Mouse (Mus musculus) embryo, embryonic 10.5 days (tissue): Measurements from ENCODE around the gene Plxdc1.

Source experiments
- DNase-seq: peaks from one replicate; pipeline ENCODE4 v3.0.0-alpha.2; 2015; ENCODE audit warnings: low spot score

Plxdc1 gene

DNA sequence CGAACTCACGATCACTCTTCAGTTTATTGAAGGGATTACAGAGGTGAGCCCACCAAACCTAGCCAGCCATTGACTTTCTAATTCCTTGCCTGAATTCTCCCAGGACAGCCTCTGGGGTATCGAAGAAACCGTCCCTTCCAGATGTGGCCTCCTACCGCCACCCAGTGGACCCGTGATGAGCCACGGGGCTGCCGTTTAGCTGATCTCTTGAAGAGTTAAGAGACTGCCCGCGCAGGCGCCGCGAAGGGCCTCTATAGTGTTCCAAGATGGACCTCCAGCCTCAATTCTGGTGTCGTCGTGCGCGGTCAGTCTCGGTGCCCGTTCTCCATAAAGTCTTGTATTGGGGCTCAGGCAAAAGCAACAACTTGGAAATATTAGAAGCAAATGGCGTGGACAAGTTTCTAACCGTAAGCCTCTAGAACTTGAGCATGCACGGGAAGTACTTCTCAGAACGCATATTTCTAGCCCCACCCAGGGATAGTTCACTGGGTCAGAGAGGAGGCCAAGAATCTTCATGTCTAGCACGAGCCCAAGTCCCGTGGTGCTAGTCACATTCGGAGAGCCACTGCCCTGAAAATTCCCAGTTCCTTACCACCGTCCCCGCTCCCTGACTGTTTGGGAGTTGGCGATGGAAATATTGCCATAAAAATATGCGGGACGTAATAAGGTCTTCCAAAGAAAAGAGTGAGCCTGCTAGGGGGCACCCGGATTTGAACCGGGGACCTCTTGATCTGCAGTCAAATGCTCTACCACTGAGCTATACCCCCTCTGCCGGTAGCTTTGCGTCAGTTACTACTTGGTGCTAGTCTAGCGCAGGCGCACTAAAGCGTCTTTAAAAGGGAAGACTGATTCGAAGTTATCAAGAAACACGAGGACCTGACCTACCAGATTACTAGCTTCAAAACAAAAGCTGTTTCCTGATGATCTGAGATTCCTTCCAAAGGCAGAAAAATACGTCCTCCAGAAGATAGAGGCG, 1.6 kb upstream of the Plxdc1 start:
- DNase-seq, result peak; percentile 99

DNA sequence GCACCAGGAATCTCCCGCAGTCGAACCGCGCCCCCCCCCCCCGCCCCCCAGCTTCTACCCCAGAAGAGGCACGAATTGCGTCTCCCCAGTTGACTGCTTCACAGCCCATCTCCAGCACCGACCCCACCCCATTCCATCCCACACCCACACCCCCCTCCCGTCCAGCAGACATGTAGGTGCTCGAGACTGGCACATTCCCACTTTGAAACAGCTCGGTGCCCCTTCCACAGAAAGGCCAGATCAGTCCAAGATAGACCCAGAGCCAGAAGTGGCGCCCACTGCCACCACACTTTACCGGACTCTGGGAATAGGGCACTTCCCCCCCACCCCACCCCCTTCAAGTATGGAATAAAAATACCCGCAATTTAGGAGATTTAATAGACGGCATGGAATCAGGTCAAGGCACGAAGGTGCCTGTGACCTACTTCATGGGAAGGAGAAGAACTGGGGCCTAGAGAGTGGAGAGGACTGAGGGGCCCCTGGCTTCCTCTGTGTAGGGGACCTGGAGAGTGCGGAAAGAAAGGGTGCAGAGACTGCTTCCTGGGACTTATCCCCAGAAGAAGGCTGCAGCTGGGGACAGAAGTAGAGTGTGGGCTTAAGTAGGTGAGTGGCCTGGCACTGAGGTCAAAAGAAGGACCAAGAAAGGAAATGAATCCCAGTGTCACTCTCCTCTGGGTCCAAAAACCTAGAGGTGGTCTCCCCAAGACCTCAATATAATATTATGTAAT, 658 bp upstream of the Plxdc1 start:
- DNase-seq, result peak; percentile 18

DNA sequence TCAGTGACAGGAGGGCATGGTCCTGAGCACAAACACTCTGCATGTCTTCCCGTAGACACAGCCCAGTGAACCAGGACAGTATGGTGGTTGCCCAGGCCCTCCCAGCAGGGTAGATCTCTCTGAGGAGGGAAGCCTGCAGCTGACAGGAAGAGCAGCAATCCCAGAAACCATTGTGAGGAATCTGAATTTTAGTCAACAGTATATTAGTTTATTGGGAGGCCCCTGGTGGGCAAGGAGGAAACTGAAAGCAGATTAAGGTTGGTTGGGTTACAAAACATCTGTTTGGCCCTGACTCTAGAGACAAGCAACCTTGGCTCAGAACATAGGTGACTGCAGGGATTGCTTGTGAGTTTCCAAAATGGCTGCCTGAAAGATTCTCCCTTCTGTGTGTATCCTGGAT, 2.3 kb downstream of the Plxdc1 start:
- no peak for DNase-seq

DNA sequence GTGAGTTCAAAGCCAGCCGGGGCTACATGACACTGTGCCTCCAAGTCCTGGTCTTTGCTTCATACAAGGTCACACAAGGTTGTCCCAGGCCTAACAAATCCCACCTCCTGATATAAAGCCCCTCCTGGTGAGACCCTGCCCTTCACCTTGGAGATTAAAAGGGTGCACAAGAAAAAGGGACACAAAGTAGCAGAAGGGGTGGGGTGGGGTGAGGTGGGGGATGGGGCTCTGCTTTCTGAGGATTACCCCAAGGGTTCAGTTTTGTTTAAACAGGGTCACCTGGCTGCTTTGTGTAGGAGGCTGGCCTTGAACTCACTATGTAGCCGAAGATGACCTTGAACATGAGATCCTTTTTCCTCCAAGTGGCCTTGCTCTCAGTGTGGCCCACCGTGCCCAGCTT, 2.7 kb downstream of the Plxdc1 start:
- no peak for DNase-seq

DNA sequence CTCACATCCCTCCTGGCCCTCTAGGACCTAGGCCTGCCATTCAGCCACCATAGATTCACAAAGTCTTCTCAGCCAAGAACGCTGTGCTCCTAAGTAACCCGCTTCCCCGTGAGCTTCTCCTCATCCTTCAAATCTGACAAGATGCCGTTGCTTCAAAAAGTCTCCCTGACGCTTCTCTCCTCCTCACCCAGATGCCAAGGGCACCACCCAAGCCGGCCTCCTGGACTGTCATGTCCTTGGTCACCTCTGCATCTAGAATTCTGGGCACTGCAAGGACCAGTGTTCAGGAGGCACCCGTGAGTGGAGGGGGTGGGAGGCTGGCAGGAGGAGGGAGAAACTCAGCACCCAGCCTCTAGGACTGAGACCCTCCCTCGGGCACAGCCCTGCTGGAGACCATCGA, 3.5 kb downstream of the Plxdc1 start:
- DNase-seq, result no peak

DNA sequence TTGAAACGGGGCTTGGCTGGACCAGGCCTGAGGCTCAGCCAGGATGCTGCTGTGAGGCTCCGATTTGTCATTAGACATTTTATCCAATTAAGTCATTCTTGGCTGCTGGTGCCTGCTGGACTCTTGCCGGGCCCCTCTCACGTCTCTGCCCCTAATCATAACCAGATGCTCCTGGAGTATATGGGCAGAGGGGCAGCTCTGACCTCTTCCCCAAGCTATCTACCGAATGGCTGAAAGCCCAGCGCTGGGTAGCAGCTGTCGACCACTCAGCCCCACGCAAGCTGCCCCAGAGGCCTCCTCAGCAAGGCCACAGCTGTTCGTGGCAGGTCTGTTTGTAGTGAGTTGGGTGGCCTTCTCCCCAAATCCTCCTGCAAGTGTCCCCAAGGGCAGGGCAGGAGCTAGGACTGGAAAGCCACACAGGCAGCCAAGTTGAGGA, 5.7 kb downstream of the Plxdc1 start:
- DNase-seq, result peak; percentile 62

DNA sequence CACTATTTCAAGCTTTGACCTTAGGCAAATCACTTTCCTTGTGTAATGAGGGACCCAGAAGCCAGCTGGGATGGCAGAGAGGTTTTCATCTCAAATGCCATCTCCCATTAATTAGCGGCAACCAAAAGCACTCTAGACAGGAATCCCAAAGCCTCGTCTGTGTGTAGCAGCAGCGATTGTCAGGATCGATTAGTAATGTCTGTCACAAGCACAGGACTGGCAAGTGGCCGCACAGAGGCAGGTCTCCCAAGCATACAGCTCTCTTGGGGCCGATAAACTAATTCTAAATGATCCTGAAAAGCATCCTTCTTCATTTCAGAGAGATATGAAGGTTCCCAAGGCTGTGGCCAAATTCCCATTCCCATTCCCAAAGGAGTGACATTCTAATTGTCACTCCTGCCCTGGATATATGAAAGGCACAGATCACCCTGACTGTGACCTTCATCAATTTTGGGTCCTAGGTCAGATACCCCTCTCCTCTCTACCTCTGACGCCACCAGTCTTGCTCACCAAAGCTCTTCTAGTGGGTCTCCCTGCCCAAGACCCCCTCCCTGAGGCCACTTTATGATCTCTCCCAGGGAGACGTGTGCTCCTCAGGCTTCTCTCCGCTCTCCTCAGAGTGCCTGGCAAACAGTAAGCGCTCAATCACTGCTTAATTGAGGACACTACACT, 6.3 kb downstream of the Plxdc1 start:
- DNase-seq, result no peak

DNA sequence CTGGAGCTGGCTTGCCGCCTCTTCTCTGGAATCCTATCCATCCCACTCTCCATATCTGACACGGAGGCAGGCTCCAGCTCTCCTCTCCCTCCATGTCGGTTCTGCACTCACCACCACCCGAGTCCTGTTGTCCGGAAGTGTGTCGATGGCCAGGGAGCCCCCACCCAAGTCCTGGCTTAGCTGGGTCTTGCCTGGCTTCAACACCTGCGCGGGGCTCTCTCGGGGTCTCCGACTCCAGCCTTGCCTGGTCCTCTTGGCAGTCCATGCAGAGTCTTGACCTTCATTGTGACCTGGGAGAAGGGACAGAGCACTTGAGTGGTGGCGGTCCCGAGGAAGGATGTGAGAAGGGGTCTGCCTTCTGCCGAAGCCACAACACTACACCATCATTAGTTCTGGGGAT, 7.9 kb downstream of the Plxdc1 start:
- DNase-seq, result no peak

DNA sequence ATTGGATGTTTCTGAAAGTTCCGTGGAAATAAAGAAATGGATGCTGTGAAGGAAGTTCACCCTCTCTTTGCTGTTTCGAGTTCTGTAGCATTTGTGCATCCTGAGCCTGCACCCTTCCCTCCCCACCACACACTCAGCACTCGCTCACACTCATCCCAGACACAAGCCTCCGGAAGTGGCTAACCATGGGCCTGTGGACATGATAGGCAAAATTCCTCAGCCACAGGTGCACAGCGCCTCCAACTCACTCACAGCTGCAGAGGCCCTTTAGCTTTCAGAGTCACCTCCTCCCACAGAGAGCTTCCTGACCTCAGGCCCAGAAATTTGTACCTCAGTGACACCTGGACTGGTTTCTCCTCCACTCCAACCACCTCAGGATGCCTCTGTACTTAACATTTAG, 8.4 kb downstream of the Plxdc1 start:
- DNase-seq, result no peak

DNA sequence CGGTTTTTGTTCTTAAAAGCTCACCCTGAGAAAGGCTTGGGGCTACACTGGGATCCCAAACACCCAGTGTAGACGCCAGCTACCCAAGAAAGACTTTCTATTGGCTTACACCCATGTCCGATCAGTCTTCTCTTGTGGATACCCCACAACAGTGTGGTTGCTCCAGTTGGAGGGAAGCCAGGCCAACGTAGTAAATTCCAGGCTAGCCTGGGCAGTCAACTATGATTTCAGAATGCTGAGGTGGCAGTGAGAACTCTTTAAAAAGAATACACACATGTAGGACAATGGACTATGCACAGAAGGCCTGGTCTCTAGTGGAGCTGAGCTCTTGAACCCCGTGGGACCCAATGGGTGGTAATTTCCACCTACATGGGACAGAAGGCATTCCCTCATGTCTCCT, 11.5 kb downstream of the Plxdc1 start:
- DNase-seq, result no peak

DNA sequence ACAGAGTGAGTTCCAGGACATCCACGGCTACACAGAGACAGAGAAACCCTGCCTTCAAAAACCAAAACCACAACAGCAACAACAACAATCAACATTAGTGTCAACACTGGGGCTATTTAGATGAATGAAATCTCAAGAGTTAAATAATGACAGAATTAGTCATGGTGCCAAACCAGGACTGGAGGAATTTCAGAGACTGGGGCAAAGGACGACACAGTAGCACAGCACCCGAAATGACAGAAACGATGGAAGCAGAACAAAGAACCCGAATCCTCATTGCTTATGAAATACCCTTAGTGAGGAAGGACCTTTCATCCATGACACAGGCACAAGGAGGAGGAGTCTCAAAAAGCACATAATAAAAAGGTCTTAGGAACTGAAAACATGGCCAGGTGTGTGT, 12.1 kb downstream of the Plxdc1 start:
- no peak for DNase-seq

DNA sequence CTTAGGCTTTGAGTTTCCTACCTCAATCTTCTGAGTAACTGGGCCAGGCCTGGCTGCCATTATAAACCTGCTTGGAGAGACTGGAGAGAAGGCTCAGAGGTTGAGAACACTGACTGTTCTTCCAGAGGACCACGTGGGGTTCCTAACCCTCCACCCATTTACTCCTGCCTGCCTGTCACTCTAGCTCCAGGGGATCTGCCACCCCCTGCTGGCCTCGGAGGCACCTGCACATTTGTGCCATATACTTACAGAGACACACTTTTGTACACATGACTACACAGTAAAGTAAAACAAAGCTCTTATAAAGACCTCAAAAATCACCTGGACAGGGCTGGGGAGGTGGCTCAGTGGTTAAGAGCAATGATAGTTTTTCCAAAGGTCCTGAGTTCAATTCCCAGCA, 13.8 kb downstream of the Plxdc1 start:
- DNase-seq, result no peak

DNA sequence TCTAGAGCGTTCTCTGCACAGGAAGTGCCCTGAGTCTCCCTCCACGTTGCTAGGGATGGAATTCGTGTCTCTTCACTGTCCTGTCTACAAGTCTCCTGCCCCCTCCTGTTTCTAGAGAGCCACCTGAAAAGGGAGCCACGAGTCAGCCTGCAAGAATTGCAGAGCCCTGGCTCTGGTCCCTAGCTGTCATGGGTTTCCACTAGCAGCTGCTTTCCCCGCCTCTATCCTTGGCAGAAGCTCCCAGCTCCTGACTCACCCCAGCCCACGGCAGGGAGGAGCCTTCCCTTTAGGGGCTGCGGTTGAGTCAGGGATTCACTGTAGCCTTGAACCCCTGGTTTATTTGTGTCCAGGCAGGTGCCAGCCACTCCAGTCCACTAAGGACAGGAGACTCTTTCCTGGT, 15.0 kb downstream of the Plxdc1 start:
- DNase-seq, result no peak

DNA sequence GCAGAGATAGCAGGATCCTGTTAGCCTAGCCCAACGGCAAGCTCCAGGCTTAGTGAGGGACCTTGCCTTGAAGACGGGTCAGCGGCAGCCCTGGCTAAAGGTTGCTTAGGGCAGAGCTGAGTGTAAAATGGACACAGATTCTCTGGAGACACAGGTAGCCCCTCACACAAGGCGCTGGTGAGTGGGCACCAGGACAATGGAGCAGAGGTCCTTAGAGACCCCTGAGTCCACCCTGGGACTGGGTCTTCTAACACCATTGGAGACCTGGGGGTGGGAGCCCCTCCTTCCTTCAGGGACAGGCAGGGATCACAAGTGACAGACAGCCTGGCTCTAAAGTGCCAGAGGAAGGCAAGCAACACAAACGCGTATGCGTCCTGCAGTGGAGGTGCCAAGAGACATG, 15.5 kb downstream of the Plxdc1 start:
- DNase-seq, result no peak

DNA sequence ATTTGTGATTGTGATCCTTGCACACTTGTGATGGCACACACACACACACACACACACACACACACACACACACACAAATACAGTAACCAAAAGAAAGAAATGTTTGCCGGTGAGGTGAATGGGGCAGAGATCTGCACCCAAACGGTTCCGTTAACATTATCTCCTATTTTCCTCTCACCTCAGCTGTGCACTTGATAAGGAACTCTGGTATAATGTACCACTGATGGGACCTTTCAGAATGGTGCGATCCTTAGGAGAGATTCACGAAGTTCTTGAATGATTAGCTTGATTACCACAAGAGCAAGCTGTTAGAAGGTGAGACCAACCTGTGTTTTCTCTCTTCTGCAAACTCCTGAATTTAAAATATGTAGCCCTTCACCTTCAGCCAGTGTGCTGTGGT, 17.9 kb downstream of the Plxdc1 start:
- DNase-seq, result no peak

DNA sequence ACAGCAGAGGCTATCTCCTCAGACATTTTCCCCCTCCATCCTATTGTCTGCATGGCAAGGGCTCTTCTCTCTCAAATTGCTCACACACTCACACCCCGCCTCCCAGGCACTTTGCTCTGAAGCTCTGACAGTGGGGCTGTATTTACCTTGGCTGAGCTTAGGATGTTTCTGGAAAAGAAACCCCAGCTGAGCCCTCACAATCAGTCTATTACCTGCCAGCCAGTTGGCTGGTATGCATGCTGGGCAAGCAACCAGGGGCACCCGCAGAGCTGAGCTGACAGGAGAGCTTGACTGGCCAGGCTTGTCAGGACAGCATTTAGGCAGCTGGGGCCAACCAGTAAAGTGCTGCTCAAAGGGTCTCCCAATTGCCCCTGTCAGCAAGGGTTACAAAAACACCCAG, 19.1 kb downstream of the Plxdc1 start:
- no peak for DNase-seq

DNA sequence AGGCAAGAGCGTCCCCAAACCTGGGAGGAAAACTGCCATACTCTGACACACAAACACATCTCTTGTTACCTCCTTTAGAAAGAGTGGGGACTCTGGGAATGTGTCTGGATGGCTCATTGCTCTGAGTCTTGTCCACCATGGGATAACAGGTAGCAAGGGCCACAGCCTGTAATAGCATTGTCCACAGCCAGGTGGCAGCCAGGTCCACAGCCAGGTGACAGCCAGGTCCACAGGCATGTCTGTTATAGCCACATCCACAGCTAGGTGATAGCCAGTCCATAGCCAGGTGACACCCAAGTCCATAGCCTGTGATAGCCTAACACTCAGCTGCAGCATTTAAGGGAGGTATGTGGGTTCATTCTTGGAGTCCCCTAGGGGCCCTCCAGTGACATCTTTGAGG, 25.3 kb downstream of the Plxdc1 start:
- no peak for DNase-seq

DNA sequence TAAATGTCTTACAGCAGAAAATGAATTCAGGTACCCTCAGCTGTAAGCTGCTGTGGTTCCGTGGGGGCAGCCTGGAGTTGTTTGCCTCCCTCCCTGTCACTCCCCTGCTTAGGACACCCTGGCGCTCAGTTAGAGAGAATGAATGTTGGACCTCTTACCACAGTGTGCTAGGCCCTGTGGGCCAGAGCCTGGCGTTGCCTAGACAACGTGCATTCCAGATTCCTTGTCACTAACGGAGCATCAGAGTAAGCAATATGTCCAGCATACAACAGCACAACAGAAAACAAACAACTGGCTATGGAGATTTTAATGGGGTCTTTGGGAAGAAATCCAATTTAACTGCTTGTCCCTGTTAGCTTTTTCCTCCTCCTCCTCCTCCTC, 27.0 kb downstream of the Plxdc1 start:
- DNase-seq, result no peak

DNA sequence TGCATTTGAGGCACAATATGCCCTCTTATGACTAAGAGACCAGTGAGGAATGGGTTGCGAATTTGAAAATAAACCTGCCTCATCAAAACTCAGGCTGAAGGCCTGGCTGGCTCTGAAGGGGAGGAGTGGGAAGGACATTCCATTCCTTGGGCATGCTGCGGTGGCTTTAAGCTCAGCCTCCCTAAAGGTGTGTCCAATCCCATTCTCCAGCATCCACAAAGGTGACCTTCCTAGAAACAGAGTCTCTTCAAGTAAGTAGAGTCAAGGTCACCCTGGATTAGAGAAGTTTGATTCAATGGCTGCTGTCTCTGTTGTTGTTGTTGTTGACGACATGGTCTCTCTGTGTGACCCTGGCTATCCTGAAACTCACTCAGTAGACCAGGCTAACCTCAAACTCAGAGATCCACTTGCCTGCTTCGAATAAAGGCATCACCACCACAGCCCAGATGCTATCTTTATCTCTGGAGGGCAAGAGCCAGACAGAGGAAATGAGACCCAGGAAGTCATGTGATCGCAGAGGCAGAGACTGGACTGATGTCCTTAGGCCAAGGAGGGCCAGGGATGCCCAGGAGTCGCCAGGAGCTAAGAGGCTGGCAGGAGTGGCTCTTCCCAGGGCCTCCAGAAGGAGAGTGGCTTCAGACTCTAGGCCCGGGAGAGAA, 27.5 kb downstream of the Plxdc1 start:
- no peak for DNase-seq

DNA sequence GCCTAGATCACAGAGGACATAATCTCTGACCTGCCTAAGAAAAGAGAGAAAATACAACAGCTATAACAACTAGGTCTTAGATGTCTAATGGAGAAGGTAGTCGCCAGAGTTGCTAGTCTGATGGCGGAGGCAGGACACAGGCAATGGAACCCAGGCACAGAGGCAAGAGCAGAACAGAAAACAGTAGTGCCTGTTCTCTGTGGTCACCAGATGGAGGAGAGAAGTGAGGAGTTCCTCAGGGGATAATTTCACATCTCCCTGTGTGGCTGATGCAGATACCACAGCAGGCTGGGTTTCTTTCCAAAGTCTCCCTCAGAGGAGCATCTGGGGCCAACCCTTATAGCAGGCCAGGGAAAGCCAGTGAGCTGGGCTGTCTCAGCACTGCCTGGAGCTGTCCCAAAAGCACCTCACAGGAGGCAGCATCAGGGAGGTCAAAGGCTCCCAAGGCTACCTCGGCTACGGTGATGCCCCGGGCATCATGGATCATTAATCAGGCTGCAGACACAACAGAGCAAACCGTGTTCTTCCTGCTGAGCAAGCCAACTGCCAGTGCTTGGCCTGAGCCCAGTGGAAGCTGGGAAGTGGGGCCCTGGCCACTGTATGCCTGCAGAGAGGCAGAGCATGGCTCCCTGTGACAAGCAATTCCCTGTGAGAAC, 29.2 kb downstream of the Plxdc1 start:
- peak; percentile 41 for DNase-seq

DNA sequence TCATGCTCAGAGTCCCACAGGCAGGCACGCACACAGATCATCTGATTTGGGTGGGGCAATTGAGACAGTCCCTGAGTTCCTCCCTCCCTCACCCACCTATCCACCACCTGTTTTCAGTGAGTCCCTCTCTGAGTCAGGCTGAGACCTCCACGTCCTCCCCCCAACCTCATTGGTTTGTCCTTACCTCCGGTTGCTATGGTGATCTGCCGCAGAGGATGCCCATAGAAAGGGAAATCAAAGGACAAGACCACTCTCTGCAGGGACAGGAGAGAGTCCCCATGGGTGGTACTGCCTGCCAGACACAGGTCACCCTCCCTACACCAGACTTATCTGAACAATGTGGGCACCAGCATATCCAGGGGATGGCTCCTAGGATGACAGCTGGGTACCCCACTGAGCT, 30.3 kb downstream of the Plxdc1 start:
- no peak for DNase-seq
